Mouse (Mus musculus) testis, postnatal 10 days (tissue): ENCODE measurements around the gene Tsen54.

Experiments used
- DNase-seq: peaks from one replicate; pipeline ENCODE4 v3.0.0; 2021; ENCODE audit warnings: low spot score

The Tsen54 gene

GRCm38 (mm10) chr11:115859143-115859945, 44.8 kb downstream of the Tsen54 start:
- DNase-seq: peak; percentile 95

- no peak for DNase-seq
These were observed 49.4 kb downstream of the Tsen54 start for GRCm38 (mm10) chr11:115863895-115864294.

GRCm38 (mm10) chr11:115869393-115869792, 54.9 kb downstream of the Tsen54 start:
- no peak for DNase-seq

DNA sequence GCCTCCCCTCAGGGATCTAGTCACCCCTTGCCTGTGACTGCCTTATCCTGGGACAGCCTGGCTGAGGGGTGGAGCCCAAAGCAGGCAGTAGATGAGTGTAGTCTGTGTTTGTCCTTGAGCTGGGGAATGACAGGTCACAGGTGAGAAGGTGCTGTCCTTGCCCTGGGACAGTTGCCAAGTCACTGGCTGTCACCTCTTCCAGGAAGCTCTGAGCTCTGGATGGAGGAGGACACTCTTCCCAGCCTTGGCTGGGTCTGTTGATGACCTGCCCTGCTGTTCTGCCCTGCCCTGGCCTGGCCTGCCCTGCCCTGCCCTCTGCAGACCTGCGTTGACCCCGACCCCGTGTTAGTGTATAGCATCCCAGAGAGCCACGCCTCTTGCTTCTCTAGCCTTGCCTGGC, 57.9 kb downstream of the Tsen54 start:
- DNase-seq: no peak
